ENCODE assay signal across 26 mouse cellular contexts in genomic region chr2:9360020-9360419, GRCm38 (mm10).
DNase-seq lines count a peak whose midpoint lies in the region; ATAC-seq lines count a peak whose summit lies in the region.
"Had no signal": no experiment of that assay in that cellular context is flagged by ENCODE, and none has a peak within 500 bp of the region (broad histone marks: within the 10 kb centered on the region; RNA-seq: fewer than 3 reads in every experiment).

No protein-coding gene starts in this region.

- H3K4me3 ChIP-seq in forebrain, embryonic 11.5 days (ENCODE audit: low read depth, low read length), result no peak overlapping the region
- H3K4me3 ChIP-seq: embryonic facial prominence, embryonic 12.5 days; embryonic facial prominence, embryonic 15.5 days; forebrain, embryonic 13.5 days; heart, adult 2 months; heart, embryonic 10.5 days; heart, embryonic 13.5 days; intestine, embryonic 15.5 days had no signal

- no peak overlapping the region for H3K27ac ChIP-seq in forebrain, embryonic 11.5 days (ENCODE audit: low read depth, low read length)
- H3K27ac ChIP-seq: embryonic facial prominence, embryonic 12.5 days; forebrain, embryonic 13.5 days; heart, adult 2 months; heart, embryonic 10.5 days; heart, embryonic 13.5 days; hindbrain, embryonic 14.5 days; hindbrain, postnatal 0 days; intestine, embryonic 15.5 days had no signal

- H3K36me3 ChIP-seq in forebrain, embryonic 11.5 days (ENCODE audit: control insufficient read depth, insufficient read depth, low read length), result no peaks in the 10 kb centered on the region
- H3K36me3 ChIP-seq: embryonic facial prominence, embryonic 12.5 days; embryonic facial prominence, embryonic 15.5 days; heart, embryonic 10.5 days; heart, embryonic 13.5 days; intestine, embryonic 15.5 days had no signal

- H3K4me1 ChIP-seq in forebrain, embryonic 11.5 days (replicated peaks; ENCODE audit: control insufficient read depth, insufficient read depth, low read length), result no peaks in the 10 kb centered on the region
- H3K4me1 ChIP-seq: embryonic facial prominence, embryonic 12.5 days; embryonic facial prominence, embryonic 15.5 days; forebrain, embryonic 13.5 days; heart, embryonic 10.5 days; heart, embryonic 13.5 days; intestine, embryonic 15.5 days had no signal

- peak; percentile 82 for ATAC-seq in CD4-positive, CD25-positive, alpha-beta regulatory T cell, adult 4 months
- peak; percentile 70 for ATAC-seq in inflammation-experienced regulatory T-cells, adult 6 months
- no peak for ATAC-seq in forebrain, embryonic 11.5 days (replicated peaks; ENCODE audit: low FRiP score)
- ATAC-seq: forebrain, embryonic 13.5 days; forebrain, postnatal 0 days; hindbrain, postnatal 0 days; intestine, embryonic 15.5 days had no signal

- DNase-seq in brain, adult 2 months (ENCODE audit: low read depth, low spot score), result peak; percentile 10
- no peak for DNase-seq in forebrain, embryonic 11.5 days (ENCODE audit: low spot score)
- DNase-seq in right cerebral cortex, postnatal 25 days, result no peak
- no peak for DNase-seq in kidney, postnatal 25 days
- DNase-seq: adrenal gland, postnatal 10 days; adrenal gland, postnatal 36 days; cerebellum, adult 11 months; cerebellum, adult 2 months; cerebellum, adult 9-11 months; forebrain, postnatal 0 days; gastrocnemius, postnatal 25 days; heart, adult 2 months; heart, postnatal 14 days; heart, postnatal 4 days; kidney, adult 11 months; kidney, adult 8-10 months had no signal

- no peaks in the 10 kb centered on the region for H3K27me3 ChIP-seq in forebrain, embryonic 11.5 days (ENCODE audit: control insufficient read depth, insufficient read depth, low read length)
- H3K27me3 ChIP-seq: embryonic facial prominence, embryonic 12.5 days; embryonic facial prominence, embryonic 15.5 days; forebrain, embryonic 13.5 days; heart, embryonic 13.5 days; intestine, embryonic 15.5 days had no signal

- WGBS in forebrain, embryonic 11.5 days, result 62% methylated on average over 4 of the region's 4 CpGs

- H3K4me2 ChIP-seq in forebrain, embryonic 11.5 days (ENCODE audit: low read depth, low read length, severe bottlenecking), result no peak overlapping the region
- H3K4me2 ChIP-seq: embryonic facial prominence, embryonic 12.5 days; embryonic facial prominence, embryonic 15.5 days; forebrain, embryonic 13.5 days; heart, embryonic 13.5 days; hindbrain, embryonic 14.5 days; intestine, embryonic 15.5 days had no signal

- H3K9ac ChIP-seq in forebrain, embryonic 11.5 days (ENCODE audit: low read length), result no peak overlapping the region
- H3K9ac ChIP-seq: embryonic facial prominence, embryonic 12.5 days; embryonic facial prominence, embryonic 15.5 days; forebrain, embryonic 13.5 days; forebrain, postnatal 0 days; heart, embryonic 13.5 days; hindbrain, embryonic 14.5 days; intestine, embryonic 15.5 days had no signal

- no peaks in the 10 kb centered on the region for H3K9me3 ChIP-seq in forebrain, embryonic 11.5 days (ENCODE audit: control insufficient read depth, low read length)
- H3K9me3 ChIP-seq: embryonic facial prominence, embryonic 12.5 days; embryonic facial prominence, embryonic 15.5 days; forebrain, embryonic 13.5 days; heart, embryonic 10.5 days; heart, embryonic 13.5 days; intestine, embryonic 15.5 days had no signal
